Mouse (Mus musculus) cerebellum, adult (tissue): ENCODE measurements around the gene Dyrk1a.

ENCODE experiments used
- ATAC-seq: cut with Nextera tagmentation; 2 replicates; pipeline ENCODE4 v1.9.2; 2017; ENCODE audit warnings: mild to moderate bottlenecking, moderate library complexity, mixed read lengths; ENCODE audit not compliant: insufficient number of reproducible peaks, low FRiP score, low TSS enrichment

Gene Dyrk1a

DNA sequence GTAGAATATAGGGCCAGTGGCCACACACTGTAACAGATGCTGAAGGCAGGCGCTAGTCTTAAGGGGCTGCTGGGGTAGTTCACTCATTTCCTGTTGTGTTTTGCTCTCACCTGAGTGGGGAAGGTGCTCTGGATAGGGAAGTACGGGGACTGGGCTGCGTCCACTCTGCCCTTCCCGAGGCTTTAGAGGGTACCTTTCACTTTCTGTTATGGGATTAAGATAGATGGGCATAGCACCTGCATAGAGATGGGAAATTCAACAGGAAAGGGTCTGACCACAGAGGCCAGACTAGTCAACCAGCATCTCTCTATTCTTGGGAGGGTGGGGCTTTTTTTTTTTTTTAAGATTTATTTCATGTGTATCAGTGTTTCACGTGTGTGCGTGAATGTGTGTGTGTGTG lies 19.2 kb downstream of the Dyrk1a start:
- ATAC-seq, result no peak

DNA sequence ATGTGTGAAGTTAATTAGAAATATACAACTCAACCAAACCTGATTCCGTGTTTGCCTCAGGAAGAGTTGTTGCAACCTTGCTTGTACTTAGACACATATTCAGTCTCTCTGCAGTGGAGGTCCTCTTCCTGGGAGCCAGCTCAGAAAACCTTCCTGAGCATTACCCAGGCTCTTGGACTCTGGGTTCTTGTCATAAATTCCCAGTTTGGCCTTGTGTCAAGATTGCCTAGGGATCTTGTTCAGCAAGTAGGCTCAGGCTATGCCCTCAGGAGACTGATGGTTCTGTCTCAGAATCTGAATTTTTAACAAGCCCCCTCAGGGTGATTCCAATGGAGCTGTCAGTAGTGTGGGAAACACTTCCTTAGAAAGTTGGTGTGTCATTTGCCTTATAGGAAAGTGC lies 19.8 kb downstream of the Dyrk1a start:
- ATAC-seq, result no peak

DNA sequence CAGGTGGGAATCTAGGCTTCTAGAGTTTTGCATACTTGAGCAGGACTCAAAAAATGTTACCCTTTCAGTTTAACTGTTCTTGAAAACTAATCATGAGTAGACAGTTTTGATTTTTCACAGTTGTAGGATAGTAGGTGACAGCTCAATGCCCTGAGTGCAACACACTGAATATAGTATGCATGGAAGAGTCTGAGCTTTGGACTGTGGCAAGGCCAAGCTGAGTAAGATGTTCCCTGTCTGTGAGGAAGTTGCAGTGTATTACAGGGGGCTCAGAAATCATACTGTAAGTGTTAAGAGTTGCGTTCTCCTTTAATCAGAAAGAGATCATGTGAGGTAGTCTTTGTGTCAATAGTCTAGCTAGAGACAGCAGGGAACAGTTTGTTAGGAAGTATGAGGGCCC lies 20.4 kb downstream of the Dyrk1a start:
- ATAC-seq, result no peak

DNA sequence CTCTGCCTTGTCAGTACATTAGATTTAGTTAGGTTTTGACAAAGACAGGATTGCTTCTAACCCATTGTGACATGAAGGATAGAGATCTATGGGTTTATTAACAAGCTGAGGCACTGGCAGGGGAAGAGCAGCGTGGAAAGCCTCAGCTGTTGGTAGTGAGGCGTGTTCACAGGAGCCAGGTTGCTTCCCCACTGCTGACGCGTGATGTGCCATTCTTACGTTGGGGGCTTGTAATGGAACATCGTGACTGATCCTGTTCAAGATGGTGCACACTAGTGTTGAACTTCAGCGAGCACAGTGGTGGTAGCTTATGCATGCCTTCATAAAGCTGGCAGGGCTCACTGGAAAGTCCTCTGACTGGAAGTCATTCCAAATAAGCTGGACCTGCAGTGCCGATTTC lies 21.2 kb downstream of the Dyrk1a start:
- ATAC-seq, result no peak

GRCm38 (mm10) chr16:94591536-94591935 lies 21.7 kb downstream of the Dyrk1a start:
- ATAC-seq, result no peak

DNA sequence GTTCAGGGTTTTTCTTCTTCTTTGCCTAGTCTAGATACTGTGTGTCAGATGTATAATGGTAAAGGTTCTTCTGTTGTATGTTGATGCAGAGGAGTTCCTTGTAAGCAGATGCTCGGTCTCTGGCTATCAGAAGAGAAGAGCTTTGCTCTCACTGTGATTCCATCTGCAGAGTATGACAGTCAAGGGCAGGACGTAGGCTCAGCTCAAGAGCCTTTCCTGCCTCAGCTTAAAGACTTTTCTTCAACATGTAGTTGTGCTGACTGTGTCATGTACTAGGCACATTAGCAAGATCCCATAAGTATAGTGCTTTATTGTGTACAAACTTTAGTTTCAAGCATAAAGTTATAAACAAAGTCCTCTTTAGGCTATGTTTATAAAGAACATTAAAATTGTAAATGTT lies 26.8 kb downstream of the Dyrk1a start:
- no peak for ATAC-seq

GRCm38 (mm10) chr16:94597640-94598039 lies 27.8 kb downstream of the Dyrk1a start:
- no peak for ATAC-seq

- ATAC-seq, result no peak
These were observed 30.3 kb downstream of the Dyrk1a start for GRCm38 (mm10) chr16:94599977-94600724.

DNA sequence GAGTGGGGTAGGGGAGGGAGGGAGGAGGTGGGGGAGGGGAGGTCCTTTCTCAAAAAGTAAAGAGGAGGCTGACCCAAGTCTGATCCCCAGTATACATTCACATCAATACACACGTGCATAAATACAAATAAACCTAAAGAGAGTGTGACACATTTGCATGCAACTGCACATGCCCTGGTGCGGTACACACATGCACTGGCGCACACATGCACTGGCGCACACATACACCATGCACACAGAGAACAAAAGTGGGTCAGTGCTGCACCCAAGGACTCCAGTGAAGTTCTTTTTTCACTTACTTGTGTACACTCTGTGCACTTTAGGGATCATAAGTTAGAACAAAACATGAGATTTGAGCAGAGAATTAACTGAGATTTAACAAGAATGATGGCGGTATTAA lies 31.3 kb downstream of the Dyrk1a start:
- ATAC-seq, result no peak

GRCm38 (mm10) chr16:94601540-94601953 lies 31.7 kb downstream of the Dyrk1a start:
- ATAC-seq, result no peak

GRCm38 (mm10) chr16:94602188-94602587 lies 32.4 kb downstream of the Dyrk1a start:
- no peak for ATAC-seq

- no peak for ATAC-seq
These were observed 32.9 kb downstream of the Dyrk1a start for GRCm38 (mm10) chr16:94602730-94603129.

DNA sequence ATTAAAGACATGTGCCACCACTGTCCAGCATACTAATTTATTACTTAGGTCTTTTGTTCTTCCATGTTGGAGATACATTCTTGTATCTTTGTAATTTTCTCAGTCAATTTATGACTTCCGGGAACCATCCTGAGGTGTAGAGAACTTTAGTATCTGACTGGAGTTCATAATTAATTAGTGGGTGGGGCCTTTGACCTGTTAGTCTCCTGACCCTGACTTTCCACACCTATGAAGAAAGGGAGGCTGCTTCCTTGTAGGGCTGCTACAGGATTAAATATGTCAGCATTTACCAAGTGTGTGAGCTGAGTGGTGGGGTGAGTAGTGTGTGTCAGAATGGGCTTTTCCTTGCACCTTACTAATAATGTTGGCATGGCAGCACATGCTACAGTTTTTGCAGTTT lies 36.4 kb downstream of the Dyrk1a start:
- ATAC-seq, result no peak

DNA sequence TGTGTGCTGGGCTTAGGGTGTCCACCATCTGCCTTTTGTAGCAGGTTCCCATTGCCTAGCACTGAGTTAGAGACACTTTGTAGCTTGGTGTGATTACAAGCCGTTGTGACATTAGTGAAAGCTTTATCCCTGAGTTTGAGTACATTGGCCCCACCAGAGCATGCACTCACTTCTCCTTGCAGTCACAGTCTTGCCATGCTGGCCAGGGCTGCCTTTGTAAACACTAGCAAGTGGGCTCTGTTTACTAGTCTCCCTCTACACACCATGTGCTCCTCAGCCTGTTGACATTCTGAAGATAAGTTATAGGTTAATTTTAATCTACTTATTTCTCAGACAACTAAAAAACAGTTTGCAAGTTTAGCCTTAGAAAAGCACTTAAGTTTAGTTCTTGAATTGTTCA lies 37.7 kb downstream of the Dyrk1a start:
- no peak for ATAC-seq

GRCm38 (mm10) chr16:94608706-94609594 lies 39.1 kb downstream of the Dyrk1a start:
- no peak for ATAC-seq

GRCm38 (mm10) chr16:94612573-94612972 lies 42.8 kb downstream of the Dyrk1a start:
- ATAC-seq, result no peak

DNA sequence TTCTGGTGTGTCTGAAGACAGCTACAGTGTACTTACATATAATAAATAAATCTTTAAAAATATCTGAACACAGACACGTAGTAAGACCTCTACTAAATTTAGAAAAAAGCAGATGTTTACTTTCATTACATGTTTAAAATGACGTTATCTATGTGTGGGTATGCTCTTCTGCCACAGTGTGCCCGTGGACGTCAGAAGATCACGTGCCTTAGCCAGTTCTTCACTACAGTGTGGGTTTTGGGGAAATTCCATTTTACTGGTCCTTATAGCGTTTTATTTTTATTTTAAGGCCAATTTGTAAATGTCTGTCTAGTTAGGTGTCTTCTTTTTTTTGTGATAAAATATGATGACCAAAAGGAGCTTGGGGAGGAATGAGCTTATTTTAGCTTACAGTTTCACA lies 47.4 kb downstream of the Dyrk1a start:
- no peak for ATAC-seq

DNA sequence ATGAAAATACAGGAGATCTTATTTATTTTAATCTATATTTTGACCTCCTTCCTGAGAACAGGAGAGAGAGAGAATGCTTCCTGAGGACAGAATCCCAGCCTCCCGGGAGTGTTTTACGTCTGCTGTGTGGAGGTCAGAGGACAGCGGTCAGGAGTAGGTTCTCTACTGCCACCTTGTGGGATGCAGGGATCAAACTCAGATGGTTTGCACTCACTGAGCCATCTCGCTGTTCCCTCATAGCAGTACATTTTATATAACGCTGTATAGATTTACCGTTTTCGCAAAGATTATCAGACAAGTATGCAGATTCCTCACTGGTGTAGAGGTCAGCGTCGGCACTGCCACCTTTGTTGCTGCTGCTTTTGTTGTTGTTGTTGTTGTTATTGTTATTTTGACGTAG lies 48.7 kb downstream of the Dyrk1a start:
- peak; percentile 84 for ATAC-seq

GRCm38 (mm10) chr16:94619301-94619700 lies 49.5 kb downstream of the Dyrk1a start:
- no peak for ATAC-seq

- peak; percentile 81 for ATAC-seq
These were observed 55.1 kb downstream of the Dyrk1a start for GRCm38 (mm10) chr16:94624871-94625270.

DNA sequence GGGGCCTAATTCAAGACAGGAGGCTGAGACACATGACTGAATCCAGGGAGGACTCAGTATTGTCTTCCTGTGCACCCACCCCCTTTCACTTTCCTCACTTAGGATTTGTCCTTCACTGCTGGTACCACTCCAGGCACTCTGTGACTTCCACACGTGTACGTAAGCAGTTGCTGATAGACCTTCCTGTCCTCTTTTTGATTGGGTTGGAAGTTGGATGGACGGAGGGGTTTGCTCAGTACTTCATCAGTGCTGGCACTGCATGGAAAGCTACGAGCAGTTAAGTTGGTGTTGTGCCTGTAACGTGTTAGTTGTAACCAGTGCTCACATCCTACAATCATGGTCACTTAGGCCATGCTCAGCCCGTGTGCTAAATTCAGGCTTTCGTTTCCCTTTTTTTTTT lies 55.8 kb downstream of the Dyrk1a start:
- no peak for ATAC-seq

GRCm38 (mm10) chr16:94627736-94628135 lies 57.9 kb downstream of the Dyrk1a start:
- no peak for ATAC-seq
